Mouse (Mus musculus): ENCODE data around the gene Tenm2. TPM values are rescaled to one million over a fixed set of nuclear protein-coding genes. Genes with fewer than 3 reads are reported as not detected.

The Tenm2 gene
- polyA plus RNA-seq, 1 experiment = 0.61 TPM

DNA sequence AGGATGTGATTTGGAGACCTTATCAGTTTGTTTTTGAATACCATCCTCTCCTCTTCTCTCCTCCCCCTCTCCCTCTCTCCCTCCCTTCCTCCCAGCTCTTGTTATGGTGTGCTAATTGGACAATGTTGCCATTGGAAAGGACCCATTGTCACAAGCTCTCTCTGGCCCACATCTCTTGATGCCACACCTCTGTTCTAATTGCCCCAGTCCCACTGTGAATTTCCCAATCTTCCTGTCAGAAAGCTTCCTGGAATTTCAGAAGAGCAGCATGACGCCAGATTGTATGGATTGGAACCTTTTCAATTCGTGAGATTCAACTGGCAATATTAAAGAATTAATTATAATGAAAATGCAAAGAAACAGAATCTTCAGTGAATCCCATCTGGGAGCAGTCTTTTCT is 128.7 kb downstream of the Tenm2 start:
- TF ChIP-seq POLR2A (IDR thresholded peaks at IDR 0.05; ENCODE audit: low read depth, low read length) (no peak), CTCF (conservative IDR thresholded peaks at IDR 0.05; ENCODE audit: insufficient read depth, insufficient read length, low read depth, low read length) (no peak)
- Histone ChIP-seq H3K4me1 (ENCODE audit: control insufficient read depth, insufficient read depth, low read length) (no peaks in the 10 kb centered on the region), H3K36me3 (ENCODE audit: control insufficient read depth, insufficient read depth, low read length) (no peaks in the 10 kb centered on the region), H3K27me3 (replicated peaks; ENCODE audit: control insufficient read depth, insufficient read depth, low read length) (no peaks in the 10 kb centered on the region), H3K27ac (ENCODE audit: insufficient read depth, low read depth, low read length) (no peak overlapping the region), H3K4me3 (ENCODE audit: insufficient read depth, low read depth, low read length) (no peak overlapping the region)
- DNase-seq = no peak
- WGBS = 72% methylated on average over 2 of the region's 2 CpGs

DNA sequence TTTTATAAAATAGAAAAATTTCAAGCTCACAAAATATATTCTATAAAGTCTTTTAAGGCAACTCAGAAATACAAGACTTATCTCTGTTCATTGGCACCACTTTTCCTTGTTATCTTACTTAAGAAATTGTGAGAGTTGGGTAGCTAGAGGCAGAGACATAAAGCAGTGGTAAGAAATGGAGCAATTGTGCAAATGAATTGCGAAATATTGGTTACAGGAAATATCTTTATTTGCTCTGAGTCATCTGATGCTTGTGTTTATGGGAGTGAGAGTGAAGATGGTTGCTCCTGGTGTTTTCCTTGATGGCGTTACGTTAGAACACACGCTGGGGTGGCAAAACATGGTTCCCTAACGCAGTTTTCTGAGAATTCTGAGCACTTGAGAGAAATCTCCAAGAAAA is 156.4 kb downstream of the Tenm2 start:
- no peaks in the 10 kb centered on the region for H3K36me3 ChIP-seq (ENCODE audit: control insufficient read depth, insufficient read depth, low read length)
- no peak for TF ChIP-seq CTCF (conservative IDR thresholded peaks at IDR 0.05; ENCODE audit: insufficient read depth, insufficient read length, low read depth, low read length)
- no peak for TF ChIP-seq POLR2A (IDR thresholded peaks at IDR 0.05; ENCODE audit: low read depth, low read length)
- no peaks in the 10 kb centered on the region for H3K27me3 ChIP-seq (replicated peaks; ENCODE audit: control insufficient read depth, insufficient read depth, low read length)
- WGBS = 80% methylated on average over 5 of the region's 5 CpGs
- H3K4me3 ChIP-seq (ENCODE audit: insufficient read depth, low read depth, low read length) = no peak overlapping the region
- no peak for DNase-seq
- no peaks in the 10 kb centered on the region for H3K4me1 ChIP-seq (ENCODE audit: control insufficient read depth, insufficient read depth, low read length)
- H3K27ac ChIP-seq (ENCODE audit: insufficient read depth, low read depth, low read length) = no peak overlapping the region

DNA sequence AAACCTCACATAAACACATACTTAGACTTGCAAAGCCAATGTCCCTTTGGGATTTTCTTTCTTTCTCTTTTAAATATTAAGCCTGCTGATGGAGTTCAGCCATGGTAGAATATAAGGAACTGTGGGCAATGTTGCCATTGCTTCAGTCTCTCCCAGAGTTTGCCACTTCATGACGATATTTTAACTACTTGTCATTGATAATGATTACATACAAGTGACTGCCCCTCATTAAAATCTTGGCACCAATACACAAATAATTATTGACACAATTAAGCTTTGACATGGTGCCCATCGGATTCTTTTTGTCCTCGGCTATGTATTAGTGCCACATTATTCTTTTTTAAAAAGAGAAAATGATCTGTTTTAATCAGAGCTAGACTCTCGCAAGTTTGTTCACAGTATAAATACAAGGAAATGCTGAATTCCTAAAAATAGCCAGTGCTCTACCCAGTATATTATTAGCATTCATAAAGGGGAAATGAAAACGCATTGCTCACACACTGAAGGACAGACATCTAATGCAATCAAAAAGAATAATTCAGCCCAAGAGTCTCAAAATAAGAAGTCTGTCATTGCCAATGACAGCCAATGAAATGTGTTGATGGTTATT is 158.7 kb downstream of the Tenm2 start:
- Histone ChIP-seq H3K36me3 (ENCODE audit: control insufficient read depth, insufficient read depth, low read length) (no peaks in the 10 kb centered on the region), H3K27me3 (replicated peaks; ENCODE audit: control insufficient read depth, insufficient read depth, low read length) (no peaks in the 10 kb centered on the region), H3K4me1 (ENCODE audit: control insufficient read depth, insufficient read depth, low read length) (no peaks in the 10 kb centered on the region), H3K27ac (ENCODE audit: insufficient read depth, low read depth, low read length) (no peak overlapping the region), H3K4me3 (ENCODE audit: insufficient read depth, low read depth, low read length) (no peak overlapping the region)
- TF ChIP-seq POLR2A (IDR thresholded peaks at IDR 0.05; ENCODE audit: low read depth, low read length) (no peak), CTCF (conservative IDR thresholded peaks at IDR 0.05; ENCODE audit: insufficient read depth, insufficient read length, low read depth, low read length) (no peak)
- 64% methylated on average over 5 of the region's 5 CpGs for WGBS
- DNase-seq = no peak

DNA sequence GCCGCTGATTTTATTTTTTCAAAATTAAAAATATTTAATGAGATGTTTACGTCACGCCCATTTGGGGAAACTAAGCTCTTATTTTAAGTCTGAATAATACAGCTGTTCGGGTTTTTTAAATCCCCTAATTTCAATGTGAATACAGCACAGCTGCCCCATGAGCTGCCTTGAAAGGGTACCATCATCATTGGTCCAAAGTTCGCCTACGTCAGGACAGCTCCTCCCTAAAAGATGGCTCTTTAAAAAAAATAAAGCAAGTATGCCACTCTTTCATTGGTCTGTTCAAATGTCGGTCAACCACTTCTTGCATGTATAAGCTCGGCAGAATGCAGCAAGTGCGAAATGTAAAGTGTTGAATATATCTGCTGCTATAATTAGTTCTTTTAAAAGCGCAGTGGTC is 160.4 kb downstream of the Tenm2 start:
- no peaks in the 10 kb centered on the region for H3K4me1 ChIP-seq (ENCODE audit: control insufficient read depth, insufficient read depth, low read length)
- 94% methylated on average over 10 of the region's 10 CpGs for WGBS
- no peak overlapping the region for H3K4me3 ChIP-seq (ENCODE audit: insufficient read depth, low read depth, low read length)
- no peak for DNase-seq
- TF ChIP-seq POLR2A (IDR thresholded peaks at IDR 0.05; ENCODE audit: low read depth, low read length) (no peak), CTCF (conservative IDR thresholded peaks at IDR 0.05; ENCODE audit: insufficient read depth, insufficient read length, low read depth, low read length) (no peak)
- H3K27me3 ChIP-seq (replicated peaks; ENCODE audit: control insufficient read depth, insufficient read depth, low read length) = no peaks in the 10 kb centered on the region
- H3K36me3 ChIP-seq (ENCODE audit: control insufficient read depth, insufficient read depth, low read length) = no peaks in the 10 kb centered on the region
- H3K27ac ChIP-seq (ENCODE audit: insufficient read depth, low read depth, low read length) = no peak overlapping the region

DNA sequence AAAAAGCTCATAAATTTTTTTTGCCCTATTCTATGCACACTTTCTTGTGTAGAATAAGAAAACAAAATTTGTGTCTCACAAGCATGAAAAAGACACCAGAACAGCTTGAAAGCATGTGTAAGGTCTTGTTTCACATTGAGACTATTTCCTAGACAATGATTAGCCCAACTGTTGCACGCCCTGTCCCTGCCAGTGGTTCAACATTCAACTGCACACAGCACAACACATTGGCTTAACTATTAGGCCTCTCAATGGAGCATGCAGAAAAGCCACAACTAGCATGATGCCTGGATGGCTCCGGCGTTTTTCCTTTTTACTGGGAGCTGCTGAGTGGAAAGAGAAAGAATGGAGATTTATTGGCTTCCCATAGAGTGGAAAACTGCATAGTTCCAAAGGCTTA is 170.3 kb downstream of the Tenm2 start:
- Histone ChIP-seq H3K4me3 (ENCODE audit: insufficient read depth, low read depth, low read length) (no peak overlapping the region), H3K27me3 (replicated peaks; ENCODE audit: control insufficient read depth, insufficient read depth, low read length) (no peaks in the 10 kb centered on the region), H3K4me1 (ENCODE audit: control insufficient read depth, insufficient read depth, low read length) (no peaks in the 10 kb centered on the region), H3K36me3 (ENCODE audit: control insufficient read depth, insufficient read depth, low read length) (no peaks in the 10 kb centered on the region), H3K27ac (ENCODE audit: insufficient read depth, low read depth, low read length) (no peak overlapping the region)
- 24% methylated on average over 3 of the region's 3 CpGs for WGBS
- TF ChIP-seq CTCF (conservative IDR thresholded peaks at IDR 0.05; ENCODE audit: insufficient read depth, insufficient read length, low read depth, low read length) = no peak
- TF ChIP-seq POLR2A (IDR thresholded peaks at IDR 0.05; ENCODE audit: low read depth, low read length) = no peak
- peak; percentile 32 for DNase-seq

DNA sequence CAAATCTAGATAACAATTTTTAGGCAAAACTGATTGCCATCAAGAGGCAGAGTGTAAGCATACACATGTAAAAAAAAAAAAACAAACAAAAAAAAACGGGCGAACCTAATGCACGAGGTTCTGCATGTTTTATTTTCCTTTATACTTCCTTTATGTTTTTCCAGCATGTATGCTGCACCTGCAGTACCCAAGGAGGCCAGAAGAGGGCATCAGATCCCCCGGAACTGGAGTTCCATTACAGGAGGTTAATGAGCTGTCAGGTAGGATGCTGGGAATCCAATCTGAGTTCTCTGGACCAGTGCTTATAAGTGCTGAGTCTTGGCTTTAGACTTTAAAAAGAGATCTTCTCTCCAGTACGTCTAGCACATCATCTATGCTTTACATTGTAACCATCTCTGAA is 189.1 kb downstream of the Tenm2 start:
- Histone ChIP-seq H3K27me3 (replicated peaks; ENCODE audit: control insufficient read depth, insufficient read depth, low read length) (no peaks in the 10 kb centered on the region), H3K4me3 (ENCODE audit: insufficient read depth, low read depth, low read length) (no peak overlapping the region), H3K36me3 (ENCODE audit: control insufficient read depth, insufficient read depth, low read length) (no peaks in the 10 kb centered on the region), H3K4me1 (ENCODE audit: control insufficient read depth, insufficient read depth, low read length) (no peaks in the 10 kb centered on the region), H3K27ac (ENCODE audit: insufficient read depth, low read depth, low read length) (no peak overlapping the region)
- TF ChIP-seq CTCF (conservative IDR thresholded peaks at IDR 0.05; ENCODE audit: insufficient read depth, insufficient read length, low read depth, low read length) (peak; percentile 62), POLR2A (IDR thresholded peaks at IDR 0.05; ENCODE audit: low read depth, low read length) (no peak)
- 62% methylated on average over 5 of the region's 5 CpGs for WGBS
- DNase-seq = peak; percentile 6

DNA sequence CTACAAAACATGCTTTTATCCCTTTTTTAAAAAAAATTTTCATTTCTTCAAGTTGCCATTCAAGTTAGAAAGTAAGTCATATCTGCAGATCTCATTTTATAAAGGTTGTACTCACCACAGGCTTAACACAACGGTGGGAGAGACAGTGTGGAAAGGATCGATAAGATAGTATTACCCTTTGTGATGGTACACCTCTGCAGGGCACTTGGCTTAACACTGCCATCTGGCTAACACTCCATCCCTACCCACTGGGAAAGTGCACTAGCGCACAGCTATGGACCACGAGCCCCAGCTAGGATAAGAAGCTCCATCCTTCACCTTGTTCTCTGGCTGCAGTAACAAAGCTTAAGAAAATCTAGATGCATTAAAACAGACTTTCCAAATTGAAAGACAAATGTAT is 194.5 kb downstream of the Tenm2 start:
- Histone ChIP-seq H3K27ac (ENCODE audit: insufficient read depth, low read depth, low read length) (no peak overlapping the region), H3K36me3 (ENCODE audit: control insufficient read depth, insufficient read depth, low read length) (no peaks in the 10 kb centered on the region), H3K4me1 (ENCODE audit: control insufficient read depth, insufficient read depth, low read length) (no peaks in the 10 kb centered on the region), H3K27me3 (replicated peaks; ENCODE audit: control insufficient read depth, insufficient read depth, low read length) (no peaks in the 10 kb centered on the region), H3K4me3 (ENCODE audit: insufficient read depth, low read depth, low read length) (no peak overlapping the region)
- WGBS = 68% methylated on average over 4 of the region's 4 CpGs
- no peak for DNase-seq
- no peak for TF ChIP-seq POLR2A (IDR thresholded peaks at IDR 0.05; ENCODE audit: low read depth, low read length)
- no peak for TF ChIP-seq CTCF (conservative IDR thresholded peaks at IDR 0.05; ENCODE audit: insufficient read depth, insufficient read length, low read depth, low read length)

All from kidney, adult 2 months (tissue).